Mouse (Mus musculus) inflammation-experienced regulatory T-cells, adult 6 months (primary cell): ENCODE measurements around the gene Zfp748. TPM values are rescaled to one million over a fixed set of nuclear protein-coding genes. Genes with fewer than 3 reads are reported as not detected.

ENCODE experiments used
- ATAC-seq: one replicate; pipeline ENCODE4 v1.8.0; 2017
- polyA plus RNA-seq, 3 experiments: library from polyadenylated mRNA; unstranded; fragments of 100-300 nt; shearing (Covaris generic); gene quantifications; one replicate each; pipeline ENCODE4 v1.2.1; 2017

Zfp748 gene
- polyA plus RNA-seq: 10 to 100 TPM; 18.0 to 22.2 (median 18.5) TPM

GRCm38 (mm10) chr13:67553730-67554129 is at the start of gene Zfp748:
Zfp748 (minus strand) TSS chr13:67553830.
- no peak for ATAC-seq

GRCm38 (mm10) chr13:67572591-67573189 is 19.1 kb upstream of the Zfp748 start:
- no peak for ATAC-seq

GRCm38 (mm10) chr13:67552505-67553346 is 904 bp downstream of the Zfp748 start:
- peak; percentile 99 for ATAC-seq

- ATAC-seq: no peak
Measured at GRCm38 (mm10) chr13:67545941-67546340, 7.7 kb downstream of the Zfp748 start.

GRCm38 (mm10) chr13:67527049-67527730 is 26.4 kb downstream of the Zfp748 start:
- ATAC-seq: no peak

- peak; percentile 100 for ATAC-seq
Measured at GRCm38 (mm10) chr13:67525753-67526410, 27.7 kb downstream of the Zfp748 start, which contains the start of the genes Gm26965 and Zfp87. Gm26965 (minus strand) TSS chr13:67526151. Zfp87 (minus strand) TSS chr13:67526177.

DNA sequence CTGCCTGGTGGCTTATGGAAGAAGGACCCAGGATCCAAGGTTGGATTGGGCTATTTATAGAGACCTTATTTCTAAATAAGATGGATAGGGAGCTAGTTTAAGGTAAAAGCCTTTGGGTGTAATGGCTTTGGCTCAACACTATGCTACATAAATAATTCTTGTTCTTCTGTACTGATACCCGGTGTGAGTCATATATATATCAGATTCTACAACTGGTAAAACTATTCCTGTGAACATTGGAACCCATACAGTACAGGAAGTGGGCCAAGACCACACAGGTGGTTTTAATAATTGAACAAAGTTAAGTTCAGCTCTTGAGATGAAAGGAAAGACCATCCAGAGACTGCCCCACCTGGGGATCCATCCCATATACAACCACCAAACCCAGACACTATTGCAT is 52.7 kb downstream of the Zfp748 start:
- no peak for ATAC-seq

DNA sequence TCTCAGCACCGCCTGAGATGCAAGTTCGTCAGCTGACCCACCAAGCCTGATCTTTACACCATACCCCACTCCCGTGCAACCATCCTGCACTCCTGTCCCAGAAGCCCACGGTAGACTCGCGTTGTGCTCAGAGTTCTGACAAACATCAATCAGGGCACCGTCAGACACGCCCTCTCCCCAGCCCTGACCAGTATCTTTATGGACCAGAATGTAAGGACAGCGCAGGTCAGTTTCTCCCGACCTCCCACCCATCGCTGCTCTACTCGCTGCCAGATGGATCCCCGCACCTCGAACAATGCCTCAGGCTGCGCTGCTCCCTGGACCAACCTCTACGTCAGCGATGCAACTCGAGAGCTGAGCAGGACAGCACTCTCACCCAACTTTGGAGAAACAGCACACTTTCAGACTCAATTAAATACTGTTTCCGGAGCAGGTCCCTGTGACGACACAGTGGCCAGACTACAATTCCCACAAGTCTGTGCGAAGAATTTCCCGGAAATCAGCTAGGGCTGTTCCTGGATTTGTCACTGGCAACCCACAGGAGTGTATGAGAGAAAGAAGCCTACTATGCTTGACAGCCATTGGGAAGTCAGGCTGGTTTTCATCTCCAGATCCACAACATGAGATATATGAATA is 53.4 kb downstream of the Zfp748 start, which contains the start of gene Zfp58:
Zfp58 (minus strand) TSS at position 472 of the 636 bp plus-strand sequence.
- peak; percentile 99 for ATAC-seq

DNA sequence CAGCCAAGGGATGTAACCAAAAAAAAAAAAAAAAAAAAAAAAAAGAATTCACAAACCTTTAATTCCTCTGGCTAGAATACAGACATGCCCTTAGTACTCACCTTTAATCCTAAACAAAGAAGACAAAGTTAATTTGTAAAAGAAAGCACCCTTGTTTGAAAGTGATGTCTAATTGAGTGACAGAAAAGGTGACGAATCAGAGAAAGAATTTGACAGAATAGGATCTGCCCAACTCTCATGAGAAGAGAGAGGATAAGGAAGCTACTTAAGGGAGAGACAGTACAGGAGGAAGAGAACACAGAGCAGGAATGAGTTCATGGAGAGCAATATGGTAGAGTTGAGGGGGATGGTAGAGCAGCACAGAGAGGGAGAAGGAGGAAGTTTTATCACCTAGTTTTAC is 58.0 kb downstream of the Zfp748 start:
- ATAC-seq: no peak

Other genes with a start within 250 kb of the Zfp748 start
- under 1 TPM in 1 of 3 experiments, not detected in 2; 0.40 TPM for gene Zfp457, start 247.3 kb downstream of the Zfp748 start, polyA plus RNA-seq
- 1 to 10 TPM; 5.1 to 8.1 (median 6.1) TPM for gene Zfp595, start 221.3 kb downstream of the Zfp748 start, polyA plus RNA-seq
- gene Gm28044, start 193.3 kb downstream of the Zfp748 start, polyA plus RNA-seq: under 1 TPM in 1 of 3 experiments, not detected in 2; 0.69 TPM
- 1 to 10 TPM; 2.1 to 3.2 (median 2.8) TPM for gene Zfp953, start 193.2 kb downstream of the Zfp748 start, polyA plus RNA-seq
- 1 to 10 TPM in 2 of 3 experiments, under 1 TPM in 1; 0.78 to 2.9 (median 2.5) TPM for gene Gm28041, start 178.1 kb downstream of the Zfp748 start, polyA plus RNA-seq
- 1 to 10 TPM; 5.5 to 7.2 (median 5.6) TPM for gene Zfp456, start 178.0 kb downstream of the Zfp748 start, polyA plus RNA-seq
- gene Zfp429, start 154.0 kb downstream of the Zfp748 start, polyA plus RNA-seq: 10 to 100 TPM; 24.1 to 28.1 (median 25.8) TPM
- 1 to 10 TPM in 1 of 3 experiments, under 1 TPM in 2; 0.19 to 5.7 (median 0.82) TPM for gene Zfp459, start 132.4 kb downstream of the Zfp748 start, polyA plus RNA-seq
- gene Zfp874a, start 102.2 kb downstream of the Zfp748 start, polyA plus RNA-seq: 10 to 100 TPM; 12.7 to 18.2 (median 15.3) TPM
- 10 to 100 TPM; 11.1 to 16.7 (median 12.4) TPM for gene Zfp874b, start 69.6 kb downstream of the Zfp748 start, polyA plus RNA-seq
- gene Zfp58, start 53.3 kb downstream of the Zfp748 start, polyA plus RNA-seq: 10 to 100 TPM; 12.4 to 15.2 (median 13.4) TPM
- 1 to 10 TPM in 2 of 3 experiments, not detected in 1; 2.5 to 6.3 TPM for gene Gm26965, start 27.7 kb downstream of the Zfp748 start, polyA plus RNA-seq
- 10 to 100 TPM; 51.7 to 63.1 (median 53.1) TPM for gene Zfp87, start 27.7 kb downstream of the Zfp748 start, polyA plus RNA-seq
- 10 to 100 TPM in 1 of 3 experiments, 1 to 10 TPM in 2; 7.1 to 10.0 (median 9.6) TPM for gene Zfp729b, start 55.9 kb upstream of the Zfp748 start, polyA plus RNA-seq
- gene Gm49345, start 83.9 kb upstream of the Zfp748 start, polyA plus RNA-seq: 1 to 10 TPM in 2 of 3 experiments, not detected in 1; 6.0 to 8.1 TPM
- gene Zfp729a, start 84.0 kb upstream of the Zfp748 start, polyA plus RNA-seq: 10 to 100 TPM; 10.1 to 12.7 (median 11.7) TPM
- gene Zfp738, start 133.2 kb upstream of the Zfp748 start, polyA plus RNA-seq: 10 to 100 TPM; 15.4 to 22.5 (median 20.1) TPM
- gene Zfp65, start 175.3 kb upstream of the Zfp748 start, polyA plus RNA-seq: 1 to 10 TPM; 4.2 to 7.9 (median 6.5) TPM
- gene Zfp85, start 201.4 kb upstream of the Zfp748 start, polyA plus RNA-seq: 10 to 100 TPM; 15.7 to 19.6 (median 16.3) TPM
- gene Zfp493, start 225.9 kb upstream of the Zfp748 start, polyA plus RNA-seq: 1 to 10 TPM; 1.4 to 2.6 (median 1.6) TPM